8 mouse cellular contexts compared by ENCODE assay signal in the genomic region with DNA sequence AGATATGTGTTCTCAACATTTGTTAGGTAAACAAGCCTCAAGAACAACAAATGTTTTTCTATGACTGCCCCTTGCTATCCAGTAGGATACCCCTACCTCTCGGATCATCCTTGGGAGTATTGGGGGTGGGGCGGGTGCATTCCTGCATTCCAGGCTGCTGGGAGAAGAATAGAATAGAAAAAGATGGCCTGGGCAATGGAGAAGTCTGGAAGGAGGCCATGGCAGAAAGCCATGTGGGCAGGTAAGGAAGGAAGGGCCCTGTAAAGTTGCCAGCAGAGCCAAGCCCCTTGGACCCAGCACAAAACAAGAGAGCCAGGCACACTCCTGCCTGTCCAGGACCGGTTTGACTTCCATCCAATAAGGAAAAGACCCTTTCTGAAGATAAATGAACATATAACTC. TPM values are rescaled to one million over a fixed set of nuclear protein-coding genes. Genes with fewer than 3 reads are reported as not detected.
DNase-seq lines count a peak whose midpoint lies in the region; ATAC-seq and TF ChIP-seq lines count a peak whose summit lies in the region.

No protein-coding gene starts in this region.

- H3K4me2 ChIP-seq in hindbrain, embryonic 11.5 days (replicated peaks; ENCODE audit: low read depth, low read length) = peak overlapping the region; percentile 99
- peak overlapping the region; percentile 99 for H3K4me2 ChIP-seq in limb, embryonic 14.5 days (replicated peaks; ENCODE audit: low read depth, low read length, severe bottlenecking)
- H3K4me2 ChIP-seq in neural tube, embryonic 12.5 days (replicated peaks) = peak overlapping the region; percentile 100

- peaks cover 9% of the 10 kb centered on the region; the same call in 1 of the 2 replicates for H3K4me1 ChIP-seq in hindbrain, embryonic 11.5 days (replicated peaks; ENCODE audit: control insufficient read depth, insufficient read depth, low read length)
- peaks cover 18% of the 10 kb centered on the region for H3K4me1 ChIP-seq in limb, embryonic 14.5 days (ENCODE audit: control insufficient read depth, insufficient read depth, low read length)
- peaks cover 52% of the 10 kb centered on the region for H3K4me1 ChIP-seq in neural tube, embryonic 12.5 days

- no peak overlapping the region for H3K27ac ChIP-seq in hindbrain, embryonic 11.5 days (ENCODE audit: low read depth, low read length)
- H3K27ac ChIP-seq in limb, embryonic 14.5 days (replicated peaks; ENCODE audit: low read depth, low read length) = no peak overlapping the region
- H3K27ac ChIP-seq in neural tube, embryonic 12.5 days = no peak overlapping the region

- H3K9ac ChIP-seq in hindbrain, embryonic 11.5 days (ENCODE audit: low read depth, low read length) = no peak overlapping the region
- H3K9ac ChIP-seq in limb, embryonic 14.5 days (ENCODE audit: low read depth, low read length, severe bottlenecking) = peak overlapping the region; percentile 72; the same call in 1 of the 2 replicates
- H3K9ac ChIP-seq in neural tube, embryonic 12.5 days = peak overlapping the region; percentile 90; the same call in 1 of the 2 replicates

- H3K9me3 ChIP-seq in hindbrain, embryonic 11.5 days (ENCODE audit: control insufficient read depth, low read length) = no peaks in the 10 kb centered on the region
- no peaks in the 10 kb centered on the region for H3K9me3 ChIP-seq in limb, embryonic 14.5 days (ENCODE audit: control insufficient read depth, low read length)
- no peaks in the 10 kb centered on the region for H3K9me3 ChIP-seq in neural tube, embryonic 12.5 days

- no peaks in the 10 kb centered on the region for H3K36me3 ChIP-seq in hindbrain, embryonic 11.5 days (ENCODE audit: control insufficient read depth, insufficient read depth, low read length)
- H3K36me3 ChIP-seq in limb, embryonic 14.5 days (ENCODE audit: control insufficient read depth, insufficient read depth, low read length) = peaks cover 30% of the 10 kb centered on the region
- peaks cover 14% of the 10 kb centered on the region for H3K36me3 ChIP-seq in neural tube, embryonic 12.5 days

- ATAC-seq in hindbrain, embryonic 11.5 days (ENCODE audit: low FRiP score) = no peak
- no peak for ATAC-seq in limb, embryonic 14.5 days (ENCODE audit: low FRiP score, low read depth)
- ATAC-seq in neural tube, embryonic 12.5 days (ENCODE audit: low FRiP score, low read depth) = no peak

- peak; percentile 27 for DNase-seq in adrenal gland, postnatal 10 days
- no peak for DNase-seq in adrenal gland, adult 18-20 months (ENCODE audit: low spot score in 2 of 2)
- DNase-seq in cerebellum, postnatal 36 days = peak; percentile 83 to 87
- DNase-seq in hindbrain, embryonic 11.5 days (ENCODE audit: low spot score) = no peak
- no peak for DNase-seq in limb, embryonic 14.5 days (ENCODE audit: low spot score)
- no peak for DNase-seq in thymus, postnatal 36 days
- no peak for DNase-seq in frontal cortex, postnatal 25 days (ENCODE audit: low spot score in 2 of 2)

- no peak for TF ChIP-seq POLR2A in limb, embryonic 14.5 days (IDR thresholded peaks at IDR 0.05; ENCODE audit: borderline replicate concordance, extremely low read depth, insufficient read depth, insufficient read length)

- H3K27me3 ChIP-seq in hindbrain, embryonic 11.5 days (ENCODE audit: control insufficient read depth, insufficient read depth, low read length) = no peaks in the 10 kb centered on the region
- H3K27me3 ChIP-seq in limb, embryonic 14.5 days (ENCODE audit: control insufficient read depth, insufficient read depth, low read length) = no peaks in the 10 kb centered on the region
- no peaks in the 10 kb centered on the region for H3K27me3 ChIP-seq in neural tube, embryonic 12.5 days (replicated peaks)

- WGBS in hindbrain, embryonic 11.5 days = 57% methylated on average over 3 of the region's 3 CpGs
- 60% methylated on average over 3 of the region's 3 CpGs for WGBS in limb, embryonic 14.5 days
- WGBS in neural tube, embryonic 12.5 days = 56% methylated on average over 3 of the region's 3 CpGs

- peak overlapping the region; percentile 85 for H3K4me3 ChIP-seq in hindbrain, embryonic 11.5 days (ENCODE audit: low read depth, low read length)
- peak overlapping the region; percentile 75 for H3K4me3 ChIP-seq in limb, embryonic 14.5 days (replicated peaks; ENCODE audit: low read length)
- H3K4me3 ChIP-seq in neural tube, embryonic 12.5 days = peak overlapping the region; percentile 84

RNA-seq across cellular contexts. Expression of a gene that starts 1.4 kb away (rescaled TPM):
- total RNA-seq in adrenal gland, postnatal 10 days (2021) = 10 to 100 TPM; 39.0 to 55.1 TPM
- 10 to 100 TPM; 51.6 to 56.3 TPM for total RNA-seq in adrenal gland, adult 18-20 months (2021)
- polyA plus RNA-seq in hindbrain, embryonic 11.5 days (2014; fragmentation: Nextera tagmentation; extraction: Ambion mirVana) = 43.8 and 54.5 TPM in 2 replicates
- polyA plus RNA-seq in limb, embryonic 14.5 days (2012; rRNA removed) = 63.4 and 75.9 TPM in 2 replicates
- 38.8 and 40.4 TPM in 2 replicates for polyA plus RNA-seq in limb, embryonic 14.5 days (2014; fragmentation: Nextera tagmentation; extraction: Ambion mirVana)
- polyA plus RNA-seq in neural tube, embryonic 12.5 days (2016; fragmentation: Nextera tagmentation; extraction: Ambion mirVana) = 65.7 and 68.5 TPM in 2 replicates

RNA-seq across cellular contexts. Expression of a gene that starts 16.1 kb away (rescaled TPM):
- total RNA-seq in adrenal gland, postnatal 10 days (2021) = under 1 TPM; 0.12 to 0.42 TPM
- under 1 TPM in 1 of 2 experiments, not detected in 1; 0.38 TPM for total RNA-seq in adrenal gland, adult 18-20 months (2021)
- 1.6 and 1.8 TPM in 2 replicates for polyA plus RNA-seq in hindbrain, embryonic 11.5 days (2014; fragmentation: Nextera tagmentation; extraction: Ambion mirVana)
- polyA plus RNA-seq in limb, embryonic 14.5 days (2012; rRNA removed) = 4.1 and 5.7 TPM in 2 replicates
- polyA plus RNA-seq in limb, embryonic 14.5 days (2014; fragmentation: Nextera tagmentation; extraction: Ambion mirVana) = 5.5 and 7.6 TPM in 2 replicates
- 1.3 and 3.1 TPM in 2 replicates for polyA plus RNA-seq in neural tube, embryonic 12.5 days (2016; fragmentation: Nextera tagmentation; extraction: Ambion mirVana)

RNA-seq across cellular contexts. Expression of a gene that starts 21.6 kb away (rescaled TPM):
- total RNA-seq in adrenal gland, postnatal 10 days (2021) = 1 to 10 TPM; 5.6 to 7.0 TPM
- 10 to 100 TPM; 11.7 to 13.3 TPM for total RNA-seq in adrenal gland, adult 18-20 months (2021)
- 21.0 and 26.8 TPM in 2 replicates for polyA plus RNA-seq in hindbrain, embryonic 11.5 days (2014; fragmentation: Nextera tagmentation; extraction: Ambion mirVana)
- 18.4 and 23.2 TPM in 2 replicates for polyA plus RNA-seq in limb, embryonic 14.5 days (2012; rRNA removed)
- 17.0 and 18.7 TPM in 2 replicates for polyA plus RNA-seq in limb, embryonic 14.5 days (2014; fragmentation: Nextera tagmentation; extraction: Ambion mirVana)
- polyA plus RNA-seq in neural tube, embryonic 12.5 days (2016; fragmentation: Nextera tagmentation; extraction: Ambion mirVana) = 23.0 and 27.5 TPM in 2 replicates

RNA-seq across cellular contexts. Expression of a gene that starts 26.3 kb away (rescaled TPM):
- total RNA-seq in adrenal gland, postnatal 10 days (2021) = 100 to 1,000 TPM; 145 to 149 TPM
- total RNA-seq in adrenal gland, adult 18-20 months (2021) = 100 to 1,000 TPM; 222 to 245 TPM
- polyA plus RNA-seq in hindbrain, embryonic 11.5 days (2014; fragmentation: Nextera tagmentation; extraction: Ambion mirVana) = 233 and 246 TPM in 2 replicates
- 262 and 310 TPM in 2 replicates for polyA plus RNA-seq in limb, embryonic 14.5 days (2012; rRNA removed)
- polyA plus RNA-seq in limb, embryonic 14.5 days (2014; fragmentation: Nextera tagmentation; extraction: Ambion mirVana) = 216 and 224 TPM in 2 replicates
- 308 and 323 TPM in 2 replicates for polyA plus RNA-seq in neural tube, embryonic 12.5 days (2016; fragmentation: Nextera tagmentation; extraction: Ambion mirVana)

RNA-seq across cellular contexts. Expression of a gene that starts 30.1 kb away (rescaled TPM):
- 10 to 100 TPM; 14.2 to 17.7 TPM for total RNA-seq in adrenal gland, postnatal 10 days (2021)
- total RNA-seq in adrenal gland, adult 18-20 months (2021) = 10 to 100 TPM in 1 of 2 experiments, 1 to 10 TPM in 1; 9.9 to 12.9 TPM
- 27.3 and 27.9 TPM in 2 replicates for polyA plus RNA-seq in hindbrain, embryonic 11.5 days (2014; fragmentation: Nextera tagmentation; extraction: Ambion mirVana)
- 95.4 and 149 TPM in 2 replicates for polyA plus RNA-seq in limb, embryonic 14.5 days (2012; rRNA removed)
- polyA plus RNA-seq in limb, embryonic 14.5 days (2014; fragmentation: Nextera tagmentation; extraction: Ambion mirVana) = 43.4 and 48.8 TPM in 2 replicates
- 44.5 and 46.9 TPM in 2 replicates for polyA plus RNA-seq in neural tube, embryonic 12.5 days (2016; fragmentation: Nextera tagmentation; extraction: Ambion mirVana)

Comparison
In these comparisons a context has a peak if more than half of its experiments do, and no peak if none do; other contexts are left out.
1. DNase-seq: peak in adrenal gland, postnatal 10 days (single experiment) and cerebellum, postnatal 36 days (2 of 2); none in adrenal gland, adult 18-20 months (0 of 2), hindbrain, embryonic 11.5 days (single experiment), limb, embryonic 14.5 days (single experiment), thymus, postnatal 36 days (0 of 2) and frontal cortex, postnatal 25 days (0 of 2).
2. Peak in every context shown above with its lines, with median percentiles within 50 percentile points of each other: H3K4me2 ChIP-seq and H3K4me3 ChIP-seq.